Mouse (Mus musculus) MEL (cell line): ENCODE data around the gene Nkiras2. TPM values are rescaled to one million over a fixed set of nuclear protein-coding genes. Genes with fewer than 3 reads are reported as not detected.

Source experiments
- DNase-seq: peaks from one replicate; pipeline ENCODE4 v3.0.0; 2011; ENCODE audit warnings: low read depth, low spot score
- H3K27ac ChIP-seq: 2 replicates; pipeline ENCODE4 v1.5.1; 2012; ENCODE audit warnings: low read depth, mild to moderate bottlenecking, control low read depth, low read length, moderate library complexity; ENCODE audit not compliant: control insufficient read depth
- H3K27me3 ChIP-seq, 2 experiments: fragments of 150-350 bp in 1 of 2; sonication (generic) in 1 of 2; 2 replicates each; pipeline ENCODE4 v1.6.1; 2012; ENCODE audit warnings: low read length in 2 of 2, mild to moderate bottlenecking in 2 of 2, improper control_type of control experiment in 1 of 2, moderate library complexity in 1 of 2; ENCODE audit not compliant: insufficient read depth in 2 of 2, control insufficient read depth in 1 of 2
- H3K36me3 ChIP-seq, 2 experiments: 2 replicates each; pipeline ENCODE4 v1.6.1; 2012 to 2014; ENCODE audit warnings: low read length in 2 of 2, improper control_type of control experiment in 1 of 2, inconsistent platforms in 1 of 2, mild to moderate bottlenecking in 1 of 2; ENCODE audit not compliant: insufficient read depth in 2 of 2, control insufficient read depth in 1 of 2
- H3K4me1 ChIP-seq, 2 experiments: fragments of 150-350 bp in 1 of 2; sonication (generic) in 1 of 2; 2 replicates each; pipeline ENCODE4 v1.6.1; 2012; ENCODE audit warnings: low read length in 2 of 2, improper control_type of control experiment in 1 of 2, mild to moderate bottlenecking in 1 of 2; ENCODE audit not compliant: insufficient read depth in 2 of 2, control insufficient read depth in 1 of 2
- H3K4me3 ChIP-seq, 2 experiments: fragments of 150-350 bp in 1 of 2; sonication (generic) in 1 of 2; 2 replicates each; pipeline ENCODE4 v1.5.1; 2012; ENCODE audit warnings: low read depth in 2 of 2, low read length in 2 of 2, mild to moderate bottlenecking in 2 of 2, moderate library complexity in 2 of 2, control low read depth in 1 of 2, improper control_type of control experiment in 1 of 2; ENCODE audit not compliant: control insufficient read depth in 1 of 2, insufficient read depth in 1 of 2
- H3K79me2 ChIP-seq: 2 replicates; pipeline ENCODE4 v1.6.1; 2012; ENCODE audit warnings: mild to moderate bottlenecking, low read length, moderate library complexity; ENCODE audit not compliant: control insufficient read depth, poor library complexity, insufficient read depth
- H3K9ac ChIP-seq: 2 replicates; pipeline ENCODE4 v1.6.1; 2012; ENCODE audit warnings: low read depth, mild to moderate bottlenecking, control low read depth, low read length, moderate library complexity; ENCODE audit not compliant: control insufficient read depth, poor library complexity, severe bottlenecking
- H3K9me3 ChIP-seq: fragments of 150-350 bp; sonication (generic); replicated peaks from 2 replicates; pipeline ENCODE4 v1.6.1; 2012; ENCODE audit warnings: mild to moderate bottlenecking, low read length, improper control_type of control experiment, moderate library complexity; ENCODE audit not compliant: insufficient read depth
- BHLHE40 ChIP-seq: IDR thresholded peaks from 2 replicates; pipeline ENCODE4 v1.6.1; 2012; ENCODE audit warnings: low read depth, mild to moderate bottlenecking, inconsistent platforms, low read length, improper control_type of control experiment, borderline replicate concordance
- CHD1 ChIP-seq: IDR thresholded peaks from 2 replicates; pipeline ENCODE4 v1.6.1; 2012; ENCODE audit warnings: low read depth, mild to moderate bottlenecking, inconsistent platforms, low read length, improper control_type of control experiment
- CHD2 ChIP-seq: IDR thresholded peaks from 2 replicates; pipeline ENCODE4 v1.6.1; 2011; ENCODE audit warnings: low read length, improper control_type of control experiment
- CTCF ChIP-seq, 3 experiments: IDR thresholded peaks in 2 of 3; conservative IDR thresholded peaks in 1 of 3; 2 replicates each; pipeline ENCODE4 v1.5.1; 2011 to 2012; ENCODE audit warnings: low read length in 3 of 3, low read depth in 2 of 3, mild to moderate bottlenecking in 2 of 3, improper control_type of control experiment in 1 of 3, inconsistent platforms in 1 of 3, mixed read lengths in 1 of 3, moderate library complexity in 1 of 3; ENCODE audit not compliant: control insufficient read depth in 1 of 3, insufficient read depth in 1 of 3, poor library complexity in 1 of 3, severe bottlenecking in 1 of 3
- E2F4 ChIP-seq: IDR thresholded peaks from 2 replicates; pipeline ENCODE4 v1.6.1; 2011; ENCODE audit warnings: low read depth, low read length, improper control_type of control experiment, borderline replicate concordance
- ELF1 ChIP-seq: IDR thresholded peaks from 2 replicates; pipeline ENCODE4 v1.6.1; 2014; ENCODE audit warnings: low read depth, mild to moderate bottlenecking, inconsistent platforms, low read length, improper control_type of control experiment, moderate library complexity
- EP300 ChIP-seq, 2 experiments: IDR thresholded peaks; 2 replicates each; pipeline ENCODE4 v1.6.1; 2011; ENCODE audit warnings: improper control_type of control experiment in 2 of 2, low read length in 2 of 2, low read depth in 1 of 2, mild to moderate bottlenecking in 1 of 2
- ETS1 ChIP-seq: IDR thresholded peaks from 2 replicates; pipeline ENCODE4 v1.6.1; 2012; ENCODE audit warnings: low read depth, mild to moderate bottlenecking, inconsistent platforms, low read length, improper control_type of control experiment, moderate library complexity
- GABPA ChIP-seq: IDR thresholded peaks from 2 replicates; pipeline ENCODE4 v1.6.1; 2012; ENCODE audit warnings: low read depth, mild to moderate bottlenecking, inconsistent platforms, low read length, improper control_type of control experiment, moderate library complexity
- GATA1 ChIP-seq: IDR thresholded peaks from 2 replicates; pipeline ENCODE4 v1.6.1; 2011; ENCODE audit warnings: low read depth, low read length, improper control_type of control experiment
- HCFC1 ChIP-seq: IDR thresholded peaks from 2 replicates; pipeline ENCODE4 v1.6.1; 2012; ENCODE audit warnings: low read depth, mild to moderate bottlenecking, inconsistent platforms, low read length, improper control_type of control experiment, moderate library complexity
- KAT2A ChIP-seq: conservative IDR thresholded peaks from 2 replicates; pipeline ENCODE4 v1.6.1; 2012; ENCODE audit warnings: low read depth, low read length, improper control_type of control experiment, inconsistent platforms
- MAFK ChIP-seq: IDR thresholded peaks from 2 replicates; pipeline ENCODE4 v1.6.1; 2011; ENCODE audit warnings: low read depth, mild to moderate bottlenecking, low read length, improper control_type of control experiment, borderline replicate concordance
- MAX ChIP-seq: IDR thresholded peaks from 2 replicates; pipeline ENCODE4 v1.6.1; 2011; ENCODE audit warnings: low read length, improper control_type of control experiment
- MAZ ChIP-seq: IDR thresholded peaks from 2 replicates; pipeline ENCODE4 v1.6.1; 2012; ENCODE audit warnings: low read depth, mild to moderate bottlenecking, inconsistent platforms, low read length, improper control_type of control experiment
- MEF2A ChIP-seq: IDR thresholded peaks from 2 replicates; pipeline ENCODE4 v1.6.1; 2014; ENCODE audit warnings: low read depth, mild to moderate bottlenecking, inconsistent platforms, low read length, improper control_type of control experiment; ENCODE audit not compliant: poor library complexity, insufficient replicate concordance, severe bottlenecking; ENCODE audit errors: extremely low read depth
- MXI1 ChIP-seq: IDR thresholded peaks from 2 replicates; pipeline ENCODE4 v1.6.1; 2011; ENCODE audit warnings: mild to moderate bottlenecking, low read depth, low read length, improper control_type of control experiment
- MYB ChIP-seq: IDR thresholded peaks from 2 replicates; pipeline ENCODE4 v1.6.1; 2011; ENCODE audit warnings: mild to moderate bottlenecking, low read depth, low read length, improper control_type of control experiment
- MYC ChIP-seq: IDR thresholded peaks from 2 replicates; pipeline ENCODE4 v1.6.1; 2011; ENCODE audit warnings: low read depth, mild to moderate bottlenecking, low read length, improper control_type of control experiment, moderate library complexity
- NELFE ChIP-seq: IDR thresholded peaks from 2 replicates; pipeline ENCODE4 v1.6.1; 2011; ENCODE audit warnings: low read depth, low read length, improper control_type of control experiment
- NRF1 ChIP-seq: IDR thresholded peaks from 2 replicates; pipeline ENCODE4 v1.6.1; 2014; ENCODE audit warnings: low read depth, mild to moderate bottlenecking, inconsistent platforms, low read length, improper control_type of control experiment, moderate library complexity; ENCODE audit not compliant: poor library complexity, insufficient read depth, severe bottlenecking
- POLR2A ChIP-seq, 2 experiments: IDR thresholded peaks; 2 replicates each; pipeline ENCODE4 v1.6.1; 2011 to 2012; ENCODE audit warnings: low read length in 2 of 2, mild to moderate bottlenecking in 2 of 2, control low read depth in 1 of 2, improper control_type of control experiment in 1 of 2, low read depth in 1 of 2, moderate library complexity in 1 of 2; ENCODE audit not compliant: control insufficient read depth in 1 of 2, insufficient read depth in 1 of 2, poor library complexity in 1 of 2
- POLR2AphosphoS2 ChIP-seq: IDR thresholded peaks from 2 replicates; pipeline ENCODE4 v1.6.1; 2011; ENCODE audit warnings: low read length, improper control_type of control experiment
- POLR2AphosphoS5 ChIP-seq: IDR thresholded peaks from 2 replicates; pipeline ENCODE4 v1.6.1; 2012; ENCODE audit warnings: low read depth, borderline replicate concordance, mild to moderate bottlenecking, inconsistent platforms, low read length, moderate library complexity, mixed read lengths
- RAD21 ChIP-seq: IDR thresholded peaks from 2 replicates; pipeline ENCODE4 v1.6.1; 2011; ENCODE audit warnings: mild to moderate bottlenecking, low read depth, low read length, improper control_type of control experiment
- RCOR1 ChIP-seq: IDR thresholded peaks from 2 replicates; pipeline ENCODE4 v1.6.1; 2012; ENCODE audit warnings: low read depth, mild to moderate bottlenecking, inconsistent platforms, low read length, improper control_type of control experiment
- SIN3A ChIP-seq: IDR thresholded peaks from 2 replicates; pipeline ENCODE4 v1.6.1; 2012; ENCODE audit warnings: low read length, improper control_type of control experiment, inconsistent platforms
- SMC3 ChIP-seq: IDR thresholded peaks from 2 replicates; pipeline ENCODE4 v1.6.1; 2011; ENCODE audit warnings: low read depth, low read length, improper control_type of control experiment
- TAL1 ChIP-seq: IDR thresholded peaks from 2 replicates; pipeline ENCODE4 v1.6.1; 2012; ENCODE audit warnings: mild to moderate bottlenecking, inconsistent platforms, low read length, moderate library complexity, mixed read lengths
- TBP ChIP-seq: IDR thresholded peaks from 2 replicates; pipeline ENCODE4 v1.8.0; 2011; ENCODE audit warnings: low read depth, low read length, improper control_type of control experiment
- TCF12 ChIP-seq: IDR thresholded peaks from 2 replicates; pipeline ENCODE4 v1.6.1; 2014; ENCODE audit warnings: low read depth, mild to moderate bottlenecking, inconsistent platforms, low read length, improper control_type of control experiment, moderate library complexity
- UBTF ChIP-seq: IDR thresholded peaks from 2 replicates; pipeline ENCODE4 v1.6.1; 2012; ENCODE audit warnings: low read depth, mild to moderate bottlenecking, inconsistent platforms, low read length, improper control_type of control experiment, moderate library complexity, borderline replicate concordance; ENCODE audit not compliant: insufficient read depth
- USF1 ChIP-seq: IDR thresholded peaks from 2 replicates; pipeline ENCODE4 v1.6.1; 2014; ENCODE audit warnings: low read depth, mild to moderate bottlenecking, inconsistent platforms, low read length, improper control_type of control experiment, moderate library complexity
- ZC3H11A ChIP-seq: IDR thresholded peaks from 2 replicates; pipeline ENCODE4 v1.6.1; 2012; ENCODE audit warnings: low read depth, mild to moderate bottlenecking, inconsistent platforms, low read length, improper control_type of control experiment
- ZMIZ1 ChIP-seq: IDR thresholded peaks from 2 replicates; pipeline ENCODE4 v1.6.1; 2012; ENCODE audit warnings: low read depth, mild to moderate bottlenecking, inconsistent platforms, low read length, improper control_type of control experiment, moderate library complexity
- ZNF384 ChIP-seq: IDR thresholded peaks from 2 replicates; pipeline ENCODE4 v1.6.1; 2012; ENCODE audit warnings: low read depth, mild to moderate bottlenecking, inconsistent platforms, low read length, improper control_type of control experiment
- polyA plus RNA-seq, 2 experiments: library from polyadenylated mRNA; stranded (reverse) in 1 of 2; unstranded in 1 of 2; fragments of >175 nt in 1 of 2; fragments of >200 nt in 1 of 2; gene quantifications; 2 replicates each; pipeline versions ENCODE4 v1.2.1 to v1.2.4; 2012; ENCODE audit warnings: low replicate concordance in 2 of 2, low read depth in 1 of 2; ENCODE audit not compliant: insufficient read length in 2 of 2, insufficient read depth in 1 of 2, missing spikeins in 1 of 2
- total RNA-seq: library from RNA; depleted of rRNA; stranded (reverse); fragments of 300-350 nt; gene quantifications from 2 replicates; pipeline ENCODE4 v1.2.3, GENCODE M21; 2012

Nkiras2 gene
- total and polyA plus RNA-seq, 3 experiments, result 37.1 to 49.9 TPM; not detected in 1

- peak; percentile 86 for DNase-seq
- Histone ChIP-seq H3K36me3 (peaks cover 0 to 4% of the 10 kb centered on the region in 2 experiments; a peak in 2 of 4 replicates), H3K4me3 (no peak overlapping the region), H3K9ac (no peak overlapping the region), H3K27me3 (no peaks in the 10 kb centered on the region), H3K79me2 (no peaks in the 10 kb centered on the region; the same call in 1 of the 2 replicates), H3K9me3 (no peaks in the 10 kb centered on the region), H3K4me1 (peaks cover 2 to 14% of the 10 kb centered on the region in 2 experiments; a peak in 3 of 4 replicates), H3K27ac (no peak overlapping the region)
- TF ChIP-seq TCF12, result 0 out of 2 replicates have a peak, but pooled peaks have one; percentile 10
- TF ChIP-seq MAFK, result no peak
- no peak for TF ChIP-seq TAL1
- no peak; the same call in 1 of the 2 replicates for TF ChIP-seq ETS1
- peak; percentile 30; the same call in 1 of the 2 replicates for TF ChIP-seq ZNF384
- no peak for TF ChIP-seq RCOR1
- TF ChIP-seq GATA1, result no peak
- peak; percentile 82 for TF ChIP-seq MYC
- no peak for TF ChIP-seq UBTF
- no peak for TF ChIP-seq MYB
- no peak for TF ChIP-seq MEF2A
- no peak for TF ChIP-seq POLR2AphosphoS2
- TF ChIP-seq NRF1, result 0 out of 2 replicates have a peak, but pooled peaks have one; percentile 11
- peak; percentile 97 for TF ChIP-seq RAD21
- no peak for TF ChIP-seq POLR2A (IDR thresholded peaks at IDR 0.05; ENCODE audit: control insufficient read depth in 1 of 2, insufficient read depth in 1 of 2, low read depth in 1 of 2, low read length in 2 of 2, poor library complexity in 1 of 2)
- no peak for TF ChIP-seq BHLHE40
- no peak for TF ChIP-seq SIN3A
- 0 out of 2 replicates have a peak, but pooled peaks have one; percentile 5 for TF ChIP-seq MAX
- TF ChIP-seq GABPA, result no peak
- no peak for TF ChIP-seq KAT2A
- TF ChIP-seq CHD1, result no peak
- no peak for TF ChIP-seq E2F4
- no peak for TF ChIP-seq TBP
- TF ChIP-seq CTCF (IDR thresholded peaks at IDR 0.05 in 2 of 3, conservative IDR thresholded peaks at IDR 0.05 in 1 of 3; ENCODE audit: control insufficient read depth in 1 of 3, insufficient read depth in 1 of 3, low read depth in 2 of 3, low read length in 3 of 3, poor library complexity in 1 of 3, severe bottlenecking in 1 of 3), result peak; percentile 81 to 94 (median 91)
- TF ChIP-seq MXI1, result peak; percentile 61; the same call in 1 of the 2 replicates
- TF ChIP-seq EP300 (IDR thresholded peaks at IDR 0.05; ENCODE audit: low read depth in 1 of 2, low read length in 2 of 2), result no peak
- peak; percentile 52; the same call in 1 of the 2 replicates for TF ChIP-seq HCFC1
- TF ChIP-seq POLR2AphosphoS5, result no peak
- no peak for TF ChIP-seq NELFE
- peak; percentile 41; the same call in 1 of the 2 replicates for TF ChIP-seq MAZ
- TF ChIP-seq ELF1, result peak; percentile 59
- TF ChIP-seq CHD2, result no peak
- no peak for TF ChIP-seq ZMIZ1
- TF ChIP-seq ZC3H11A, result peak; percentile 98
- peak; percentile 92 for TF ChIP-seq SMC3
- TF ChIP-seq USF1, result no peak
Observed at GRCm38 (mm10) chr11:100570430-100571201, 48.4 kb upstream of the Nkiras2 start.
